Mouse (Mus musculus): ENCODE data around the gene Klk13. TPM values are rescaled to one million over a fixed set of nuclear protein-coding genes. Genes with fewer than 3 reads are reported as not detected.

Klk13 gene
- polyA plus RNA-seq, 1 experiment: 4.4 TPM

DNA sequence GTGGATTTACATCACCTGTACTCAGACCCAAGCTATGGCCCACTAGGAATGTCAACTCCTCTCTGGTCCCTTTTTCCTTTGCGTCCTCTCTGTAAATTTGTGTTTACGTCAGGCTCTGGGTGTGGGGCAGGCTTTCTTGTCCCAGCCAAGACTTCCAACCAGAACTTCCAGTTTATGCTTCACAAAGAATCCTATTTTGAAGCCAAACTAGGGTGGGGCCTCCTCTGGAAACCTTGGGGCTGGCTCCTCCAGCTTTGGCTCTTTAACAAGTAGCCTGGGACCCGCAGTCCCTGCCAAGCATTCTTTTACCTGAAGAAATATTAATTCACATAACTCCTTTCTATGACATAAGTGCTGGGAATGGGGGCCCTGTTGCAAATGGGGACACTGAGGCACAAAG is 2.3 kb upstream of the Klk13 start:
- 85% methylated on average over 3 of the region's 3 CpGs for WGBS
- no peaks in the 10 kb centered on the region for H3K36me3 ChIP-seq (ENCODE audit: control insufficient read depth, insufficient read depth, low read length)
- no peak for DNase-seq
- no peaks in the 10 kb centered on the region; the same call in 1 of the 2 replicates for H3K27me3 ChIP-seq (ENCODE audit: control insufficient read depth, insufficient read depth, low read length)
- H3K4me1 ChIP-seq (replicated peaks; ENCODE audit: control insufficient read depth, insufficient read depth, low read length): no peaks in the 10 kb centered on the region
- H3K4me3 ChIP-seq (ENCODE audit: control insufficient read depth, insufficient read depth, low read length): no peak overlapping the region
- H3K27ac ChIP-seq (ENCODE audit: control insufficient read depth, insufficient read depth, low read length): no peak overlapping the region
- TF ChIP-seq POLR2A (IDR thresholded peaks at IDR 0.05; ENCODE audit: control insufficient read depth, extremely low read depth, insufficient read depth, low read length, poor library complexity) (no peak), CTCF (IDR thresholded peaks at IDR 0.05; ENCODE audit: borderline replicate concordance, control insufficient read depth, extremely low read depth, insufficient read depth, low read length, poor library complexity) (no peak)

GRCm38 (mm10) chr7:43712917-43713316 is 550 bp downstream of the Klk13 start:
- DNase-seq: no peak
- Histone ChIP-seq H3K27me3 (ENCODE audit: control insufficient read depth, insufficient read depth, low read length) (no peaks in the 10 kb centered on the region; the same call in 1 of the 2 replicates), H3K27ac (ENCODE audit: control insufficient read depth, insufficient read depth, low read length) (no peak overlapping the region), H3K36me3 (ENCODE audit: control insufficient read depth, insufficient read depth, low read length) (no peaks in the 10 kb centered on the region), H3K4me3 (ENCODE audit: control insufficient read depth, insufficient read depth, low read length) (no peak overlapping the region), H3K4me1 (replicated peaks; ENCODE audit: control insufficient read depth, insufficient read depth, low read length) (no peaks in the 10 kb centered on the region)
- no peak for TF ChIP-seq POLR2A (IDR thresholded peaks at IDR 0.05; ENCODE audit: control insufficient read depth, extremely low read depth, insufficient read depth, low read length, poor library complexity)
- no peak for TF ChIP-seq CTCF (IDR thresholded peaks at IDR 0.05; ENCODE audit: borderline replicate concordance, control insufficient read depth, extremely low read depth, insufficient read depth, low read length, poor library complexity)
- WGBS: 13% methylated on average over 9 of the region's 9 CpGs

- Histone ChIP-seq H3K4me3 (ENCODE audit: control insufficient read depth, insufficient read depth, low read length) (no peak overlapping the region), H3K4me1 (replicated peaks; ENCODE audit: control insufficient read depth, insufficient read depth, low read length) (no peaks in the 10 kb centered on the region), H3K27me3 (ENCODE audit: control insufficient read depth, insufficient read depth, low read length) (no peaks in the 10 kb centered on the region; the same call in 1 of the 2 replicates), H3K36me3 (ENCODE audit: control insufficient read depth, insufficient read depth, low read length) (no peaks in the 10 kb centered on the region), H3K27ac (ENCODE audit: control insufficient read depth, insufficient read depth, low read length) (no peak overlapping the region)
- DNase-seq: no peak
- 16% methylated on average over 19 of the region's 19 CpGs for WGBS
- TF ChIP-seq POLR2A (IDR thresholded peaks at IDR 0.05; ENCODE audit: control insufficient read depth, extremely low read depth, insufficient read depth, low read length, poor library complexity): no peak
- no peak for TF ChIP-seq CTCF (IDR thresholded peaks at IDR 0.05; ENCODE audit: borderline replicate concordance, control insufficient read depth, extremely low read depth, insufficient read depth, low read length, poor library complexity)
Measured at GRCm38 (mm10) chr7:43713741-43714351, 1.5 kb downstream of the Klk13 start.

DNA sequence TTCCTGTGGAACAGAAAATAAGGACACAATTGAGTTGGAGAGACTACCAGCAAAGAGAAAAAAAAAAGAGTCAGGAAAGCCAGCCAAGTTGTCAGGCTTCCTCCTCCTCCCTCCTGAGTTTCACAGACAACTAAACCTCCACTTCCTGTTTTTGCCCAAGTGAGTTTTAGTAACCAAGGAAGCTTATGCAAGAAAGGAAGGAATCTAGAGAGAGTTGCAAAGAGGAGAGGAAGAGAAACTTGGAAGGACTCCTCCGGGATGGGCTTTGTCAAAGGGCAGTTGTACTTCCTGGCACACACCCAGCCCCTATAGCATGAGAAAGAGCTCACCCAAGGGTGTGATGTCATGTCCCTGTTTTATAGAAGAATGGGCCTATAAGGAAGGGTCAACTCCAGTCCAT is 35.4 kb downstream of the Klk13 start:
- Histone ChIP-seq H3K4me1 (replicated peaks; ENCODE audit: control insufficient read depth, insufficient read depth, low read length) (no peaks in the 10 kb centered on the region), H3K27ac (ENCODE audit: control insufficient read depth, insufficient read depth, low read length) (no peak overlapping the region), H3K27me3 (ENCODE audit: control insufficient read depth, insufficient read depth, low read length) (no peaks in the 10 kb centered on the region), H3K36me3 (ENCODE audit: control insufficient read depth, insufficient read depth, low read length) (no peaks in the 10 kb centered on the region), H3K4me3 (ENCODE audit: control insufficient read depth, insufficient read depth, low read length) (no peak overlapping the region)
- no peak for DNase-seq
- TF ChIP-seq CTCF (IDR thresholded peaks at IDR 0.05; ENCODE audit: borderline replicate concordance, control insufficient read depth, extremely low read depth, insufficient read depth, low read length, poor library complexity): no peak
- TF ChIP-seq POLR2A (IDR thresholded peaks at IDR 0.05; ENCODE audit: control insufficient read depth, extremely low read depth, insufficient read depth, low read length, poor library complexity): no peak
- WGBS: 17% methylated on average over 1 of the region's 1 CpGs

- no peak for DNase-seq
- 44% methylated on average over 2 of the region's 2 CpGs for WGBS
Measured at GRCm38 (mm10) chr7:43752806-43753205, 40.4 kb downstream of the Klk13 start.

GRCm38 (mm10) chr7:43766484-43766883 is 54.1 kb downstream of the Klk13 start:
- TF ChIP-seq CTCF (IDR thresholded peaks at IDR 0.05; ENCODE audit: borderline replicate concordance, control insufficient read depth, extremely low read depth, insufficient read depth, low read length, poor library complexity): no peak
- TF ChIP-seq POLR2A (IDR thresholded peaks at IDR 0.05; ENCODE audit: control insufficient read depth, extremely low read depth, insufficient read depth, low read length, poor library complexity): no peak
- H3K4me3 ChIP-seq (ENCODE audit: control insufficient read depth, insufficient read depth, low read length): no peak overlapping the region
- 73% methylated on average over 8 of the region's 8 CpGs for WGBS
- H3K27ac ChIP-seq (ENCODE audit: control insufficient read depth, insufficient read depth, low read length): no peak overlapping the region
- DNase-seq: no peak
- H3K36me3 ChIP-seq (ENCODE audit: control insufficient read depth, insufficient read depth, low read length): no peaks in the 10 kb centered on the region
- no peaks in the 10 kb centered on the region for H3K27me3 ChIP-seq (ENCODE audit: control insufficient read depth, insufficient read depth, low read length)
- H3K4me1 ChIP-seq (replicated peaks; ENCODE audit: control insufficient read depth, insufficient read depth, low read length): no peaks in the 10 kb centered on the region

More at GRCm38 (mm10) chr7:43752806-43753205, 40.4 kb downstream of the Klk13 start:
- Histone ChIP-seq H3K36me3 (ENCODE audit: control insufficient read depth, insufficient read depth, low read length) (no peaks in the 10 kb centered on the region), H3K27ac (ENCODE audit: control insufficient read depth, insufficient read depth, low read length) (no peak overlapping the region), H3K4me1 (replicated peaks; ENCODE audit: control insufficient read depth, insufficient read depth, low read length) (no peaks in the 10 kb centered on the region), H3K27me3 (ENCODE audit: control insufficient read depth, insufficient read depth, low read length) (no peaks in the 10 kb centered on the region), H3K4me3 (ENCODE audit: control insufficient read depth, insufficient read depth, low read length) (no peak overlapping the region)
- TF ChIP-seq POLR2A (IDR thresholded peaks at IDR 0.05; ENCODE audit: control insufficient read depth, extremely low read depth, insufficient read depth, low read length, poor library complexity) (no peak), CTCF (IDR thresholded peaks at IDR 0.05; ENCODE audit: borderline replicate concordance, control insufficient read depth, extremely low read depth, insufficient read depth, low read length, poor library complexity) (no peak)

DNA sequence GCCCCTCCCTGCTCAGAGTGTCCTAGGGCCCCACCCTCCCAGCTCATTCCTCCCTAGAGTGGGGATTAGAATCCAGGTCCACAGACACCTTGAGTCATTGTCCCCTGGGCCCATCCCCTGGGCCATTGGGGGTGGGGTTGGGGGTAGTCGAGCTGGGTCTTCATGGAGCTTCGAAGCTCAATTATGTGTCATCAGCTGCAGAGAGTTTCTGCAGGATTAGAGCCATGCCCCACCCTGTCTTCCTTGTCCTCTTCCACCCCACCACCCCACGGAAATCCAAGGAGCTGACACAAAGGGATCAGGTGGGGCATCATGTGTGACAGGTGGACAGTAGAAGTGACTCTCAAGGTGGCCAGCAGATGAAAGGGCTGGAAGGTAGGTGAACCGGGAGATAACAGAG is 56.2 kb downstream of the Klk13 start, which contains the start of gene Klk12:
TSS of gene Klk12 (plus strand) at position 301 of the 400 bp plus-strand sequence.
- Histone ChIP-seq H3K4me1 (replicated peaks; ENCODE audit: control insufficient read depth, insufficient read depth, low read length) (no peaks in the 10 kb centered on the region), H3K4me3 (ENCODE audit: control insufficient read depth, insufficient read depth, low read length) (no peak within 1 kb of the TSS), H3K27me3 (ENCODE audit: control insufficient read depth, insufficient read depth, low read length) (no peaks in the 10 kb centered on the region), H3K36me3 (ENCODE audit: control insufficient read depth, insufficient read depth, low read length) (no peaks in the 10 kb centered on the region), H3K27ac (ENCODE audit: control insufficient read depth, insufficient read depth, low read length) (no peak within 1 kb of the TSS)
- no peak for DNase-seq
- 84% methylated on average over 4 of the region's 4 CpGs for WGBS
- TF ChIP-seq CTCF (IDR thresholded peaks at IDR 0.05; ENCODE audit: borderline replicate concordance, control insufficient read depth, extremely low read depth, insufficient read depth, low read length, poor library complexity) (no peak), POLR2A (IDR thresholded peaks at IDR 0.05; ENCODE audit: control insufficient read depth, extremely low read depth, insufficient read depth, low read length, poor library complexity) (no peak)
